Mouse (Mus musculus): ENCODE data around the gene Eef1a1. TPM values are rescaled to one million over a fixed set of nuclear protein-coding genes. Genes with fewer than 3 reads are reported as not detected.
A peak's percentile ranks its signal among the peaks of the same experiment; 100 is the strongest.

Eef1a1 gene
- total RNA-seq, 4 experiments from 2014 or later: 830 to 950 (median 884) TPM

DNA sequence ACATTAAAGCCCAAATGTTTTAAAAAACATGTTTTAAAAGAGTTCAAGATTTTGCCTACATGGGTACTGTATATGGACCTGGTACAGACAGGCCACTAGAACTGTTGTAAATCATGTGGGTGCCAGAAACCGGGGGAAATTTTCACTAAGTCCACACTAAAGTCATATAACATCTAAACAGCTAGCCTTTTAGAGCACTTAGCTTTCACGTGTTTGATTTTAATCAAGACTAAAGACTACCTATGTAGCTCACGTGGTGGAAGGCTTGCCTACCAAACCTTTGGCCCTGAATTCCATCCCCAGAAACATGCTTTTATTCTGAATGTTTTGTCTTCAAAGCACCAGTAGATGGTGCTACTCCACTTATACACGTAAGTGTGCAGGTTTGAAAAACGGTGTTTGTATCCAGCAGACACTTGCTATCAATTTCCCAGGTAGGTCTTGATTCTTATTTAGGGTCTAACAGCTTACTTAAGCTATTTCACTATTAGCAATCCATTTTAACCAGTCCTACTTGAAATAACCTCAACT is 11.9 kb downstream of the Eef1a1 start:
- peak; percentile 21 for DNase-seq (ENCODE audit: low spot score)

DNA sequence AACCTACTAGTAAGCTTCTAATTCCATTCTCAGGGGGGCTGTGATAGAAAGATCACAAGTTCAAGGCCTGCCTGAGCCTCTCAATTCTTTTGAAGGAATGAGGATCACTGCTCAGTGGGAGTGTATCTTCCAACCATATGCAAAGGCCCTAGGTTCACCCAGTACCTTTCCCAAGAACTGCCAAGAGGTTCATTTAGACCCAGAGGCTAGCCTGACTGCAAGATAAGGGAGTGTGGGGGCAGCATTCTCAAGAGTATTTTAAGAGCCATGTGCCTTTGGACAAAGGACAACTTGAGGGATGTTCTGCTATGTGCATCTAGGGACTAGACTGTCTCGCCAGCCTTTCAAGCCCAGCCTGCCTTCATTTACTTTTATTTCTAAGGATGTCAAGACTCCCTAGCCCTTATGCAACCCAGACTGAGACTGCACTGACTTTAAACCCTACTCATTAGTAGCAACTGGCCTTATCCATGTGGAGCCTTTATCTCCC is 12.4 kb downstream of the Eef1a1 start:
- DNase-seq (ENCODE audit: low spot score): no peak

DNA sequence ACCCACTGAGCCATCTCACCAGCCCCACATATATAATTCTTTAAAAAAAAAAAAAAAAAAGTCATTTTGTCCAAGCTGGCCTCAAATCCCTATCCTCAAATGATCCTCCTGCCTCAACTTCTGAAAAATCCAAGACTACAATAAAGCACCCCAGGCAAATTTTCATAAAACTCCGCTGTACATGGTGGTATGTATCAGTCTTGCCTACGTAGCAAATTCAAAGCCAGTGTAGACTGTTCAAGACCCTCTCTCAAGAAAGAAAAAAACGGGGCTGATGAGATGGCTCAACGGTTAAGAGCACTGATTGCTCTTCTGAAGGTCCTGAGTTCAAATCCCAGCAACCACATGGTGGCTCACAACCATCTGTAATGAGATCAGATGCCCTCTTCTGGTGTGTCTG is 13.1 kb downstream of the Eef1a1 start:
- DNase-seq (ENCODE audit: low spot score): no peak

DNA sequence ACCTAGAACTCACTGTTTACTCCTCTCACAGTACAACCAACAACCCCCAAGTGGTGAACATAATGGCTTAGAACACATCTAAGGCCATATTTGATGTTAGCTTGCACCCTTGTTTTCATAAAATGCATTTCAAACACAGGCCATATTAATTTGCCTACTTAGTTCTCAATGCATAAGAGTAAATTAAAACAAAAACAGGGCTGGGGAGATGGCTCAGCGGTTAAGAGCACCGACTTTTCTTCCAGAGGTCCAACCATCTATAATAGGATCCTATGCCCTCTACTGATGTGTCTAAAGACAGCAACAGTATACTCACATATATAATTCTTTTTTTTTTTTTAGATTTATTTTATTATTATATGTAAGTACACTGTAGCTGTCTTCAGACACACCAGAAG is 13.6 kb downstream of the Eef1a1 start:
- no peak for DNase-seq (ENCODE audit: low spot score)

DNA sequence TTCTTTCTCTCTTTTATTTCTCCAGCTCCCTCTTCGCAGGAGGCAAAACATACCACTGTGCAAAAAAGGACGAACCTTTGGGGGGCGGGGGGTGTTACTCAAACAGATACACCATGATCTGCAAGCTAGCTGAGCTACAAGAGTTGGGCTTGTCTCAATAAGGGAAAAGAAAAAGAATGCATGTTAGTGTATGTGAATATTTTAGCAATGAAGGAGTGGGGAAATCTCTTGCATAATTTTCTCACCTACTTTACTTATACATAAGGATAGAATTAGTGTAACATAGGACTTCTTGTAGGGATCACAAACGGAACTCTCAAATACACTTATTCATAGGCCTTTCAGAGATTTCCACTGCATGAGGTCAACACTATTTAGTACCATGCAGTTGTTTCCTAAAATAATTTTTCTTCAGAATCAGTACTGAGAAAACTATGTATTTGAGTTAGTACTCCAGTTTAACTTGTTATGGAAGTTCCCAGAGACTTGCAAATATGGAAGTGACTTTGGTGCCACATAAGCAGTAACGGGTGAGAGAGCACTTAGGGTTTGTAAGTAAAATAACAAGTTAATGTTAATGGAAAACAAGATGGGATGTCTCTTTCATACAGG is 14.1 kb downstream of the Eef1a1 start:
- DNase-seq (ENCODE audit: low spot score): no peak

DNA sequence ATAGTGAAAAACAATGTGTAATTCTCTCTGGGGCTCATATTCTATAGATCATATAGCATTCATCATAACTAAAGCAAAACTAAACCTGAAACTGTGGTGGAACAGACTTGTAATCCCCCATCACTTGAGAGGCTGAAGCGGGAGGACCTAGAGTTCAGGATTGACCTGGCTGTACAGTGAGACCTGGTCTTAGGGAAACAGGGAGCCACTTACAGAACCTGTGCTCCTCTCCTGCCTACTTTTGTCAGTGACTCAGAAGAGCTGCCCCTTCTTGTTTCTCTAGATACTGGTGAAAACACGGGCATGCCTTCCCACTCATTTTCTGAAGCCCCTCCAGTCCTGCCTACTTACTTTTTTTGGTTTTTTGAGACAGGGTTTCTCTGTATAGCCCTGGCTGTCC is 14.7 kb downstream of the Eef1a1 start:
- DNase-seq (ENCODE audit: low spot score): no peak

DNA sequence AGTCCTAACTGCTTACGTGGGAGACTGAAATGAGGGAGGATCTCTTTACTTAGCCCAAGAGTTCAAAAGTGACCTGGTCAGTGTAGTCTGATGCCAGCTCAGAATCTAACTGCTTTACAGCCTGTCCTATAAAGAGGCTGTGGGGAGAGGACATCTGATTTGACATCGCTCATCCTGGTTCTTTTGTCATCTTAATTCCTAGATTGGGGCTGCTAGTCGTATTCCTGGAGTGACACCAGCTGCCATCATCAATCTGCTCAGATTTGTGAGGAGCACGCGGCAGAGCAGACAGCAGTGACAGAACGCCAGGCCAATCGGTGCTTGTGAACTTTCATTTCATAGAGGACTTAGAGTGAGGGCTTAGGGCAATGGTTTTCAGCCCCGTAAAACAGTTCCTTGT is 15.4 kb downstream of the Eef1a1 start:
- no peak for DNase-seq (ENCODE audit: low spot score)

DNA sequence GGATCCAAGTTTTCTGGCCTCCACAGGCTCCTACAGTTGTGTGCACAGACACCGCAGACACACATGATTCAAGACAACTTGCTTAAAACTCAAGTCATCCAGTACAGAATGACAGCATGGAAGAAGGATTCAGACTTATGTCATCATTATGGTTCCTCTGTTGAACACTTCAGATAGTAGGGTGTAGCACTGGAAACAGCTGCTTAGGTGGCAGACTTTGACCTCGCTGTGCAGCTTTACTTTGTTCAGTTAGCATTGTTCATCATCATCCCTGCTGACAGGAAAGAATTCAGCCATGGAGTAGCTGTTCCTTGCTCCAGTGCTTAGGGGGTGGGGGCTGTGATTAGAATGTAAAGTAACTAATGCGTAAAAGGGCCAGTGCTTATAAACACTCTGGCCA is 23.2 kb downstream of the Eef1a1 start:
- no peak for DNase-seq (ENCODE audit: low spot score)

DNA sequence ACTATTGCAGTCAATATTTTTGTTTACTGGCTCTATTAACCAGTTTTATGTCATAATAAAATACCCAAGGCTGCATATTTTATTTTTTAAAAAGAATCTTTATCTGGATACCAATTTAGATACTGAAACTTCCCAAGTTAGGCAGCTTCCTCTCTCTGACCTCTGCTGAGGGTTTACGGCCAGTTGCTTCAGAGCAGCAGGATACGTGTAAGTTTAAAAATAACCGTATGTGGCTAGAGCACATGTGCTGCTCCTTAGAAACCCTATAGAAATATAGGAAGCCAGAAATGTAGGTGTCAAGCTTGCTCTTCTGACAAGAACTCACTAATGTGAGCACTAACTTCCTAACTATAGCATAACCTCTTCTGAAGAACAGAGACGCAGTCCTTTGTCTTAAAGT is 25.6 kb downstream of the Eef1a1 start:
- DNase-seq (ENCODE audit: low spot score): no peak

DNA sequence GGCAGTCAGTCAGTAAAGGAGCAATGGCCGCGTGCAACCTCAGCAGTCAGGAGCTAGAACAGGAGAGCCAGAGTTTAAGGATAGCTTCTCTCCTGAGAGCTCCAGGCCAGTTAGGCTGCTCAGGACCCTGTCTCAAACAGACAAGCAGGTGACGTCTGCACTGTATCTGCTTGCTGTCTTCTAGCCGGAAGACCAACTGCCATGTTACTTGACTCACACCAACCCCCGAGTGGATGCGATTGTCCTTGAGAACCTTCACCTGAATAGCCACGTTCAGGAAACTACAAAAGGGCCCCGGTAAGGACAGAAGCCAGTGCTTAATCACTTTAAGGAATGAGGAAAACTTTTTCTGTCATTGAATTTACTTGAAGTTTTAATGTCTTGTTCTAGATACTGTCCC is 31.9 kb downstream of the Eef1a1 start:
- no peak for DNase-seq (ENCODE audit: low spot score)

DNA sequence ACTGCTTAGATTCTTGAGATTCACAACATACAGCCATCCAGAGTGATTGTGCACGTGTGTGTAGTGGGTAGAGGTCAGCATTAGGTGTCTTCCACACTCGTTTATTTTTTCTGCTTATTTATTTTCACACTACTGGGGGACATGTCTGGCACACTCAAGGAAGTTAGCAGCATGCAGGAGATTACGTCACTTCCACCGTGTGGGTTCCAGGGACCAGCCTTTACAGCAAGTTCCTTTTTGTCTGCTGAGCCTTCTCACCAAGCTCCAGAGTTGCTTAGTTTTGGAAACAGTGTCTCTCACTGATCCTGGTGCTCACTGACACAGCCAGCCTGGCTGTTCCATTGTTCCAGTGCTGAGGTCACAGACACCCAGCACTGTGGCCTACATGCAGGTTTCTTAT is 37.6 kb downstream of the Eef1a1 start:
- peak; percentile 32 for DNase-seq (ENCODE audit: low spot score)

DNA sequence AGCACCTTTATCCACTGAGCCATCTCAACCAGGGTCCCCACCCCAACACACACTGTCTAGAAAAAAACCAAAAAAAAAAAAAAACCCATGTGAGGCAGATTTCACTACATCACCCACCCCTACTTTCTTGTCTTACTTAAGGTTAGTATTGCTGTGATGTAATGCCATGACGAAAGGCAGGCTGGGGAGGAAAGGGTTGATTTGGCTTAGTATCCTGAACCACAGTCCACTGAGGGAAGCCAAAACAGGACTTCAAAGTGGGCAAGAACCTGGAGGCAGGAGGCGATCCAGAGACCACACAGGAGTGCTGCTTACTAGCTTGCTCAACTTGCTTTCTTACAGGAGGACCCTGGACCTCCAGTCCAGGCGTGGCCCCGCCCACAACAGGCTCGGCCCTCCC is 38.5 kb downstream of the Eef1a1 start:
- DNase-seq (ENCODE audit: low spot score): no peak

DNA sequence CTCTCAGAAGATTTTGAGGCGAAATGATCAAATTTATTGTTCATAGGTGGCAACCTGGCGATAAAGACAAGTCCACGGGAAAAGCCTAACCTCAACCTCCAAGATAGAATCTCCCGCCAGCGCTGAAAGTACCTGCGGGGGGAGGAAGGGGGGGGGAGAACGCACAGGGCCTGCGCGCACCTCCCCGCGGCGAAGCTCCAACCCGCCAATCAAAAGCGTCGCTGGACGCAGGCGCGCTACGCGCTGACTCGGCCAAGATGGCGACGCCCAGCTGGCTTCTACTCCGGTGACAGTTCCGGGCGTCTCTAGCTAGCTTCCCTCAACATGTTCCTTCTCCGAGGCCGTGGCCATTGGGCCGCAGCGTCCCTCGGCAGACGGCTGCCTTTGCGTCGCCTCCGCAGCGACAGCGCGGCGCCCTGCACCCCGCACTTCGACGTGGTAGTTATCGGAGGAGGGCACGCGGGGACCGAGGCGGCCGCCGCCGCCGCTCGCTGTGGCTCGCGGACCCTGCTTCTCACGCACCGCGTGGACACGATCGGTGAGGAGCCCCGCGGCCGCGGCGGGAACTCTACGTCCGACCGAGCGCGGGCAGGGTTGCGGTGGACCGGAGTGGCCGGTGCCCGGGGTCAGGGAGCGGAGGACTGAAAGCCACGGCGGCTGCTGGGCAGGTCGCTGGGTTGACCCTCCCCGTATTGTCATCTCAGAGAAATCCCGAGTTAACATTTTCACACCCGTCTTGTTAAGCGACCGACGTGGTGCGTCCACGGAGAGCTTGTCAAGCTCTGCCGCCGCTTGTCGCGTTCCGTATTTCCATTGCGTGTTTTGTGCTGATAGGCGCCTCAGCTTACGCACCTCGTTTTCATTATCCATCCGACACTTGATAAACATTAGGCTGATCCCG is 40.7 kb downstream of the Eef1a1 start, which contains the start of the genes Mto1 and Gm17324:
Mto1 (plus strand) TSS at position 236 of the 901 bp plus-strand sequence.
Gm17324 (minus strand) TSS at position 814 of the 901 bp plus-strand sequence.
- DNase-seq (ENCODE audit: low spot score): peak; percentile 85

DNA sequence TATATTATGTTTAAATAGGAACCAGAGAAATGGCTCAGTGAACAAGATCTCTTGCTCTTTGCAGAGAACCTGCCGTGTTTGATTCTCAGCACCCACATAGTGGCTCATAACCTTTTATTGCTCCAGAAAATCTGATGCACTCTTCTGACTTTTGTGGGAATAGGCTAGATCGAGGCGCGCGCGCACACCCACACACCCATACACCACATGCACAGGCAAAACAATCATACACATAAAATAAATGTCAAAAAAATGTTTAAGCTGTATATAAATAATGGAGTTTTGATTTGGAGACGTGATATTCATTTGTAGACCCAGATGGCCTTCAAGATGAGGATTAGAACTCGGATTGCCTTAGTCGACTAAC is 41.4 kb downstream of the Eef1a1 start:
- no peak for DNase-seq (ENCODE audit: low spot score)

DNA sequence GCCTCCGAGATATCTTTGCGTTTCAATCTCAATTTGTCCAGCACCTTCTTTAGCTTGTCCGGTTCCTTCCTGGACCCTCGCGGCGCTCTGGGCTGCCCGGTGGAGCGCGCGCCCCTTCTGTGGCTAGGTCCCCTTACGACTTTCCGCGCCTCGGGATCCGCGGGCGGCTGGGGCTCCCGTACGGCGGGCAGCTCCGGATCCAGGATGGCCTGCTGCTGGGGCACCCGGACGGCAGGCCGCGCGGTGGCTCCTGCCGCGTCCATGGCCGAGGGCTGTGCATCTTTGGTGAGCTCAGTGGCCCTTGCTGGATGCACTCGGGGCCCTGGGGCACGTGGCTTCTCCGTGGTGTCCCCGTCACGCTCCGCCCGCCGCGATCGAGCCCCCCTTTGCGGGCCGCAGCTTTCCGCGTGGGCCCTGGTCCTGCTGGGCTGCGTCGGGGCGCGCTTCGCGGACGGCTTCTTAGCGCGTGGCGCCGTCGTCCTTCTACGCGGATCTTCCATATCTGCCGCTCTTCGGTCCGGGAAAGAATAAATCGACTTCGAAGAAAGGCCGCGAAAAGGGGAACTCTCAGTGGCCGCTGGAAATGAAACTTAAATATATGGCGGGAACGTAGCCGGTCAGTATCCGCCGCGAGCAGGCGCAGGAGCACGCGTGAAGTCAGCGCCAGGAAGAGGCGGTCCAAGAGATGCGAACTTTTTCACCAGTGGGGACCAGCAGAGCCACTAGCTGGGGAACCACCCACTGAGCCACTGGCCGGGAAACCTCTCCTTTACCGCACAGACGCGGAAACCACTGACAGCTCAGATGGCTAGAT is 46.2 kb downstream of the Eef1a1 start, which contains the start of gene Cgas:
Cgas (minus strand) TSS at position 659 of the 814 bp plus-strand sequence.
- peak; percentile 82 for DNase-seq (ENCODE audit: low spot score)

DNA sequence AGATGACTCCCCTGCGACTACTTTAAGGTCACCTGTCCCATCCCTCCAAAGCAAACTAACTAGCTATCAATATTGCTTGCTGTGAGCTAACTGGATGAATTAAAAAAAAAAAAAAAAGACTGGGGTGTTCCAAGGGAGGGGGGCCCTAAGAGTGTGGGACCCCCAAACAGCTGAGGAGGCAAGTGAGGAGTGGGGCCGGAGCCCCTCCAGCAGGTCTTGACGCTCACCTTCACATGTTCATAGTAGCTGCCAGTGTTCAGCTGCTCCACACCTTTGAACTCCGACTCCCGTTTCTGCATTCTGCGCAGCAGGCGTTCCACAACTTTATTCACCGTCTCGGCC is 46.7 kb downstream of the Eef1a1 start:
- DNase-seq (ENCODE audit: low spot score): no peak

DNA sequence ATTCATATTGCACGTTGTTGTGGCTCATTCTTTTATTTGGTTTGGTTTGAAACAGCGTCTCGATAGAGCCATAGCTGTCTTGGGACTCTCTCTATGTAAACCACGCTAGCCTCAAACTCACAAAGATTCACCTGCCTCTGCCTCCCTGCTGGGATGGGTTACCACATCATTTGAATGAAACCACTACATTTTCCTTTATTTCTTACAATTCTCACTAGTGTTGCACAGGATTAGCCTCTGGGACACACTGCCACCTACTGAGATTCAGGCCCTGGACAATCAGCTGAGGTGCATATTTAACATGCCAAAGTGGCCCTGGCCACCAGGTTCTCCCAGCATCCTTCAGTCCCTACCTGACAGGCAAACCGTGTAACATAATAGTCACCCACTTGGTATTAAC is 49.5 kb downstream of the Eef1a1 start:
- DNase-seq (ENCODE audit: low spot score): no peak

DNA sequence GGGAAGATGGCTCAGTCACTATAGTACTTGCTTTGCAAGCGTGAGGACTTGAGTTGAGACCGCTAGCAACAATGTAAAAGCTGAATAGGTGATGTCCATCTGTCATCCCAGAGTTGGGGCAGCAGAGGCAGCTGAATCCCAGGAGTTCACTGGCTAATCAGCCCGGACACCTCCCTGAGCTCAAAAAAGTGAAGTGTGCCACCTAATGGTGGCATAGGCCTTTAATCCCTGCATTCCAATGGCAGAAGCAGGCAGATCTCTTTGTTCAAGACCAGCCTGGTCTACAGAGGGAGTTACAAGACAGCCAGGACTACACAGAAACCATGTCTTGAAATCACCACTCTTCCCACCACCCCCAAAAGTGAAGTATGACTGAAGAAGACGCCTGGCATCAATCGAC is 56.5 kb downstream of the Eef1a1 start:
- DNase-seq (ENCODE audit: low spot score): no peak

DNA sequence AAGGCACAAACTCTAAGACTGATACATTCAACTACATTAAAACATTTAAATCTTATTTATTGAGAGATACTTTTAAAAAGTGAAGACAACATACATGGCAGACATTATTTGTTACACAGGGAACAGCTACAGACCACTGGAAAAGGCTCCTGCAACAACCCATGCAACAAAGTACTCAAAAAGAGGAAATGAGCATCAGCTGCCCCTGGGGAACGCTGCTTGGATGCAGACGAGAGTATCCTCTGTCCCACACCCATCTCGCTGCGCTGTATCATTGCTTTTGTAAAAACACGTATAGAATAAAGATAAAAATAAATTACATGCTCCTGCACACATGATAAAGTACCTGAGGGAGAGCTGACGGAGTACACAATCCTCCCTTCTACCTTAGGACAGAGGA is 58.5 kb downstream of the Eef1a1 start:
- no peak for DNase-seq (ENCODE audit: low spot score)

DNA sequence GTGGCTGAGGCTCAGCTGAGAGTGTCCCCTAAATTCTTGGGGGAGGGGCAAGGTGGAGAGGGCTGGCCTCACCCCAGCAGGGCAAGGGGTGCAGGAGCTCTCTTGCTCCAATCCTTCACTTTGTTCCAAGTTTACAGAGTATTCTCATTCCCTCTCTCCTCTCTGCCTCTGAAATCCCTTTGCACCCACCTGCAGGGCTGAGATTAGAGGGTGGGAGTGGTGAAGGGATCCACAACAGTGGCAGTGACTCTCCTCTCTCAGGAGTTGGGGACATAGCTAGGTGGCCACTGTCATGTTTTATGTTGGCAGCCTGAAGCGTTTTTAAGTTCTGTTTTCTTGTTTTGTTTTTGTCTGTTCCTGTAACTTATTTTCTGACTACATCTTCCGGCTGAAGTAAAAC is 59.4 kb downstream of the Eef1a1 start:
- no peak for DNase-seq (ENCODE audit: low spot score)

DNA sequence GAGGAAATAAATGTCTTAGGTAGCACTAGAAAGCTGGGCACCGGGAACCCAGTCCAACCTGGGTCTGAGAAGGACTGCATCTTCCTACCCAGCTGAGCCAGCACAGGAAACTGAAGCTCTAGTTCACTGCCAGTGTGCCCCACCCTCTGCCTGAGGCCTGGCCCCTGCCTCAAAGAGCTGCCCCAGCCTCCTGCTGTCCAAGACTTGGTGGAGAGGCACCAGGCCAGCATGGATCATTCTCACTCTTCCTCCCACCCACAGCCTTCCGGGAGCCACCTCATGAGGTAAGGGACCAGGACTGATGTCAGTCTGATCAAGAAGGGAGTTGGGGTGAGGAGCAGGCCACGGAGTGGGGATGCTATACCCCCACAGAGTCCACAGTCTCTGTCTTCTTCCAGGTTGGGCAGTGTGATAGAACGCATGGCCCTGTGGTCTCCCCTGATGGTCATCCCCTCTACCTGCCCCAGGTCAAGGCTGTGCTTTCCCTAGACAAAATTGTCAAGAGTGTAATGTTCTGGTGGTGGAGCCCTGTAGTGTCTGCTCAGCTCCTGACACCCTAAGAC is 60.0 kb downstream of the Eef1a1 start:
- DNase-seq (ENCODE audit: low spot score): no peak
